Mouse (Mus musculus): ENCODE measurements around the gene Stmn3.

Stmn3 gene

DNA sequence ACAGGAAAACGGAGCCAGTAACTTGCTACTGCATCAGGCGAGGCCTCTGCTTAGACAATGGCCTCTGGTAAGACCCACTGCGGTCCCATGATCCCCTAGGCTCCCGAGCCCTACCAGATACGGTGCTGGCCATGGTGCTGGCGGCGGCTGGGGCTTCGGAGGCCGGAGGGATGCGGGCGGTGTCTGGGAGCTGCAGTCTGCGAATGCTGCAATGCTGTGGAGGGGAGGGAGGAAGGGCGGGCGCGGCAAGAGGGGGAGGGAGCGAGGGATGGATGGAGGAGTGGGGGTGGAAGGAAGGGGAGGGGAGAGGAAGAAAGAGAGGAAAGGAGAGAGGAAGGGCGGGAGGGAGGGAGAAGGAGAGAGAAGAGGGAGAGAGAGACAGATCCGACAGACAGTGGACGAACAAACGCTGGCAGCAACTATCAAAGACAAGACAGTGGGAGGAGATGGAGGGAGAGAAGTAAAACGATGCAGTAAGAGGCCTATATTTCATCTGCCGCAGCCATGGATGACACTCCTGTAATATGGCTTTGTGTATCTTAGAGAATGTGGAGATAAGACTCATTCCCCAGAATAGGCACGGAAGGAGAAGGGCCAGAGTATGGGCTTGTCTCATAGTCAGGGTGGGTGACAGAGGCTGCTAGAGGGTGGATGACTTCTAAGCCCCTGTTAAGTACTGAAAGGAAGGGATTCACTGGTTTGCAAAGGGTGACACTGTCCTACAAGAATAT, at the start of gene Stmn3:
Gene Stmn3 (minus strand): TSS at position 421 of the 731 bp plus-strand sequence.
- peak in 1 of 2 experiments; percentile 27 for DNase-seq (ENCODE audit: low spot score in 2 of 2)

DNA sequence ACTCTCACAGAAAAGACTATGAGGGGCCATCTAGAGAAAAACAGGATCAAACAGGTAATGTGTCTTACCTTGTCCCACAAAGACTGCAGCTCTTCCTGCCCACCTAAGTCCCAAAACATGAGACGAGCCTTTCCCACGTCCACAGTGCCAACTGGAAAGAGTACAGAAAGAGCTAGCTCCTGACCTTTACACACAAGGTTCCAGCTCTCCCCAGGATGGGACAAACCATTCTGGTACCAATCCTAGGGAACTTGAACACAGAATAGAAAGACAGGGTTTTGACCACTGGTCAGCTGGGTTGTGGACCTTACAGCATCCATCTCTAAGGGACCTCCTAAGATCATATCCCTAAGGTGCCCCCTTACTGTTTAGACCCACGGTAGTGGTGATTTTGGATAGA, 49.6 kb upstream of the Stmn3 start:
- no peak for DNase-seq (ENCODE audit: low spot score in 2 of 2)

DNA sequence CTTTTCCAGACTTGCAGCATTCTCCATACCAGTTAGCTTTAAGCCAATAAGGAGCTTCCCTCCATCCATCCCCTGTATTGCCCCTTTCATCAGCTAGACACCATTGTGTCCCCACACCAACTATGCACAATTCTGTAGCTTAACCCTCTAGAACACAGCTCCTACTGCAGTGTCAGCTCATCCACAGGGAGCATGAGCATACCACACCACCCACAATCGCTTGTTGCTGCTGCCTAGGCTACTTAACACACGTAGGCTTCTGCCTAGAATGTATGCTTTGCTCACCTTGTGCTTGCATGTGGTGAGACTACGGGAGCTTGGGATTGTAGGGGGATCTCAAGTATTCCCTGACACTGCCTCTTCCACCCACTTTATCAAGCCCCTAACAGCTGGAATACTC, 42.5 kb upstream of the Stmn3 start:
- DNase-seq (ENCODE audit: low spot score in 2 of 2) = no peak

DNA sequence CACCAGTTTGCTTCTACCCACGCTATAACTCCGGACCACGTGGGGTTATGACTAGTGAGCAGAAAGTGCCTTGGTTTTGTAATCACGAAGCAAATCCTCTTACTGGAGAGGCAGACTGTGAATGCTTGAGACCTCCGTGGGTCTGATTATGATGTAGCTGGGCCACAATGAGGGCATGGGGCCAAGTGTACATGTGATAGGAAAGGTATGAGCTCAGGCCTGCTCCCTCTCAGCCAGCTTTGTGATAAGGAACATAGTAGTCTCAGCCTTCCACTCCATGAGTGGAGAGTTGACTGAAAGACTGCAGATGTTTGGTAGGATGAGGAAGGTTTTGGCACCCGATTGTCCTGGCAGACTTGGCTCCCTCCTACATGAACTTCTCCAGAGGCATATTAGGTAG, 28.5 kb upstream of the Stmn3 start:
- no peak for DNase-seq (ENCODE audit: low spot score in 2 of 2)

DNA sequence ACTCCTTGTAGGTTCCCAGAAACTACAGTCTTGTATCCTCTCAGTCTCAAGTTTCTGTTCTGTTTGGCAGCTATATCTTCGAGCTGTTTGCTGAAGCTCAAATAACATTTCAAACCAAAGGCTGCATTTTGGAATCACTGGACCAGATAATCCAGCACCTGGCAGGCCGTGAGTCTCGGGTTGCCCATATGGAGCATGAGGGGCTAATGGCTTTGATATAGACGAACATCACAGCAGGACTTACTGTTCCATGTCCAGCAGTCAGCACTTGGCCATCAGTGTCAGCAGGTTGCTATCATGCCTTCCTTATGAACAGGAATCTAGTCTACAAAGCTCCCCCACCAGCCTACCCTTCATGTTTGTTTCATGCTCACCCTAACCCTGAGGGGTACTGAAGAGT, 26.1 kb upstream of the Stmn3 start:
- DNase-seq (ENCODE audit: low spot score in 2 of 2) = no peak

DNA sequence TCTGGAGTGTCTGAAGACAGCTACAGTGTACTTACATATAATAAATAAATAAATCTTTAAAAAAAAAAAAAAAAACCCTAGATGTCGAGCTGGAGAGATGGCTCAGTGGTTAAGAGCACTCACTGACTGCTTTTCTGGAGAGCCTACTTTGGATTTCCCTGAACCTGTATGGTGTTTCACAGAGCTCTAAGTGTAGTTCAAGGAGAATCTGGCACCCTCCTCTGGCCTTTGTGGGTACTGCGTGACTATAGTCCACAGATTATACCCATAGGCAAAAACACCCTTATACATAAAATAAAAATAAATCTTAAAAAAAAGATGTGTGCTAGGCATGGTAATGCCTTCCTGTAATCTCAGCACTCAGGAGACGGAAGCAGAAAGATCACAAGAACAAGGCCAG, 19.7 kb upstream of the Stmn3 start:
- peak; percentile 39 to 68 for DNase-seq (ENCODE audit: low spot score in 2 of 2)

DNA sequence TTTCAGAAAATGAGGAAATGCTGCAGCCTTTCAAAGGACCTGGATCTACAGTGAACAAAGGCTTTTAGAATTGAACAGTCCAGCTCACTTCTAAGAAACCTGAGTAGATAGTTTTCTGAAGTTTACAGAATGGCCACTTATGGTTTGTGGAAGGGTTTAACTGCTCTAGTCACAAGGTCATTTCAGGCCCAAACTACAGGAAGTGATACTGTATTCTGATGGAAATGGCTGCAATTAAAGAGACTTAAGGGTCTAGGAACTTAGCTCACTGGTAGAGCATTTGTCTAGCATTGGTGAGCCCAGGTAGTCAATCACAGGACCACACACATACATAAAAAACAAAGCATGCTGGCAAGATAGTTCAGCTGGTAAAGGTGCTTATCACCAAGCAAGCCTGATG, 18.2 kb upstream of the Stmn3 start:
- no peak for DNase-seq (ENCODE audit: low spot score in 2 of 2)

DNA sequence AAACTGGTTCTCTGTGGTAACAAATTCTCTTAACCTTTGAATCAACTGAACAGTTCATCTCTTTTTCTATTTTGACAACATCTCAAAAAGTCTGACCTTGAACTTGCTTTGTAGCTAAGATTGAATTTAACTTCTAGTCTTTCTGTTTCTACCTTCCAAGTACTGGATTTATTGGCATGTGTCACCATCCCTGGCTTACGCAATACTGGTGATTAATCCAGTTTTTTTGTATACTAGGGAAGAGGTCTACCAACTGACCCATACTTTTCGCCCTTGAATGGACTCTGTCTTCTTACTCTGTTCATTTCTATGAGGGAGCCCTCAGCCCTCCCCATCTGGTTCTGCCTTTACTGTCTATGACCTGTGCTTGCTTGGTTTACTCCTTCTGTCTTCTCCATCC, 11.8 kb upstream of the Stmn3 start:
- DNase-seq (ENCODE audit: low spot score in 2 of 2) = no peak

DNA sequence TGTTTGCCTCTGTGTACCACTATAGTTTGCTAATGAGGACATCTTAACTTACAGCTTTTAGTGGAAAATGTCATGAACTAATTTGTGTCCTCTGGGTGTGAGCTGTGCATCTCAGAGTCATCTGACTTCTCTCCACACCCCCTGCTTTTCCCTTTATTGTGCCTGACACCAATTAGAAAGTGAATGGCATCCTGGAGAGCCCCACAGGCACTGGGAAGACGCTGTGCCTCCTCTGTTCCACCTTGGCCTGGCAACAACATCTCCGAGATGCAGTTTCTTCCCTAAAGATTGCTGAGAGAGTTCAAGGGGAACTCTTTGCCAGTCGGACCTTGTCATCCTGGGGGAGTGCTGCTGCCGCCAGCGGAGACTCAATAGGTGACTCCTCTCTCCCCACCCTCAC, 7.8 kb upstream of the Stmn3 start:
- DNase-seq (ENCODE audit: low spot score in 2 of 2) = no peak

DNA sequence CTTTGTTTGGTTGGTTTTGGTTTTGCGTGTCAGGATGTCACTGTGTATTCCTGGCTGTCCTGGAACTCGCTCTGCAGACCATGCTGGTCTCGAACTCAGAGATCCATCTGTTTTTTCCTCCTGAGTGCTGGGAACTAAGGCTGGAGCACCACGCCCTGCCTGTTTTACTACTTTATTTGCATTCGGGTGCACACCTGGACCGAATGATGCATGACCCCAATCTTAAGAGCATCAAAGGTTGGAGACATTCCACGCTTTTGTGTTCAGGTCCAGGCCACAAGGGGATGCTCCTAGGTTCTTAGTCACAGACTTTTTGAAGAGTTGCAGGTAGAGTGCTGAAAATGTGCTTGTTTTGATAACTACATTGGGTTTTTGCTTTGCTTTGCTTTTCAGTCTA, 5.8 kb upstream of the Stmn3 start:
- no peak for DNase-seq (ENCODE audit: low spot score in 2 of 2)

DNA sequence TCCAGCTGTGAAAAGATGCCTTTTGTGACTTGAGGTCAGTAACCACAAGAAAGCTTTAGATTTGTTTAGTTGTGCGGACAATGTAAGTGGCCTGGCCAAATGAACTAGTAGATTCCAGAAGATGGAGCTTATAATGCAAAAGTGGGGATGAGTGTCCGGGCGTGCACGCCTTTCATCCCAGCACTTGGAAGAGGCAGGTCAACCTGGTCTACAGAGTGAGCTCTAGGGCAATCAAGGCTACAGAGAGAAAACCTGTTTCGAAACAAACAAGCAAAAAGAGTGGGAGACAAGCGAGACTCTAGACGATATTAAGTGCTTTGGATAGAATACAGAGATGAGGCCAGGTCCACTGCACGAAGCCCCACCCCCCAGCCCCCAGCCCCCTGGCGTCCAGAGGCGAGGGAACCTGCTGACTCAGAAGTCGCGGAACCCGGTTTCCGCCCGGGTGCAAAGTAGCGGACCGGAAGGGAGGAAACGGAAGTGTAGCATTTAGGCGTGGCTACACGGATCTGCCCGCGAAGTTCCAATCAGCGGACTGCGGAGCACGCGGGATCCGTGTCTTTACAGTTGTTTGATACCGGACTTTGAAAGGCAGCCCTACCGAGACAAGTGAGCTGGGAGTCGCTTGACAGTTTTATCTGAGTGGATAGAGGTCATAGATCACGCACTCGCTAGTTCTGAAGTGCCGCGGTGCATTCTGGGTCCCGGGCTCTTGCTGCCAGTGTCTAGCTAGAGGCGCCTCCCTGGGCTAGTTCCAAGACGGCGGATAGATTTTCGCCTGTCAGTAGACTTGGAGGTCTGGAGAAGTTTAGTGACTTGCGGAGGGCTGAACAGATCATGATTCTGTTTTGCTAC, 5.2 kb upstream of the Stmn3 start, which contains the start of gene Rtel1:
Gene Rtel1 (plus strand): TSS at position 492 of the 855 bp plus-strand sequence.
- DNase-seq (ENCODE audit: low spot score in 2 of 2) = peak; percentile 78 to 81

DNA sequence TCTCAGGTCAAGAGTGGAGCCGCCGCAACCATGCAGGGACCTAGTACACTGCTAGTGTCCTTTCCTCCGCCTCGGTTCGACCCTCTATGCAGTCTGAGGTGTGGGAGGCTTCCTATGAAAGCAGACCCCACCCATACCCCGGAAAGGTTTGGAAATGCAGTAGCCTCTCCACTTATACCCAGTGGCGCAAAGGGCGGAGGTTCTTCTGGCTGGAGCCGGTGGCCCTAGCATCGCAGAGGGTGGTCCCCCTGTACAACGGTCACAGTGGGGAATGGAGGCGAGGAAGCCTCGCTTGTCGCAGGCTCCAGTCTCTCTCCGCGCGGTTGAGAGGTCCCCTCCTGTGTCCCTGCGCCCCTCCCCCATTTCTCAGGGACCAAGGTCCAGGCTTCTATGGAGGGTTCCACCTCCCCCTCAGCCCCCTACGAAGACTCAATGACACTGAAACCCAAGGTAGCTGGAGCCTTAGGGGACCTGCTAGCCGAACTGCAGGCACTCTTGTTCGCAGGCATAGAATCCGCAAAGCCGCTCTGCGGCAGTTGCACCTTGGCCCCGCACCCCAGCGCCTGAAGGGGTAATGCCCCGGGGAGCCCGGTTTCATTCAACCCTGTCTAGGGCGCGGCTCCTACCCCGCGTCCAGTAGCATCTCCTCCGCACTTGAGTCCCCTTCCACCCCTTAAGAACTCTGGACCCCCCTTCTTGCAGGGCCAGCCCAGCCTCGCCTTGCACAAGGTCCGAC, 788 bp downstream of the Stmn3 start:
- no peak for DNase-seq (ENCODE audit: low spot score in 2 of 2)

DNA sequence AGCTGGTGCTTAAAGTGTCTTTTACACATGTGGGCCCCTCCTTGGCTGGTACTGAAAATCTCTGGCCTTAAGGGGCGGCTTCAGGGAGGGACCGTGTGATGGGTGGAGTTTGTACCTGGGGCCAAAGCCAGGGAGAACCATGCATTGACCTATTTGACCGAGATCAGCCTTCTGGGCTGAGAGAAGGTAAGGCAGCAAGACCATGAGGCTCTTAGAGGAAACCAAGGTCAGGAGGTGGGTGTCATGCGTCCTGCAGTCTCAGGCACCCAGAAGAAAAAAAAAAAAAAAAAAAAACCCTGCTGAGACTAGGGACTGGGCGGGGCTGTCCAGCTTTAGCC, 1.3 kb downstream of the Stmn3 start:
- no peak for DNase-seq (ENCODE audit: low spot score in 2 of 2)

DNA sequence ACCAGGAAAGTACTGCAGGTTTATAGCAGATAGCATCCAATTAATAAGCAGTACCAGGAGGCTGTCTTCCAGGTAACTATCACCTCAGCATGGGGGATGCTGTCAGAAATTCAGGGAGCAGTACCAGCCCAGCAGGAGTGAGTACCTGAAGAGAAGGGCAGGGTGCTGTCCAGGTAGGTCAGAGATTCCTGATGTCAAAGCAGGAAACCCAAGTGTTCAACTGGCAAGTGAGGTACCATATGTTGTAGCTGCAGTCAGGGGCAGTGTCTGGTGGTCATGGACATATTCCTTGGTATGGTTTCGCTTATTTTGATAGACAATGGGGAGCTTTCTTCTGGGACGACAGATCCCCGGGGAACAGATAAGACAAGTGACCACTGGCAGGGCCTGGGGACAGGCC, 1.9 kb downstream of the Stmn3 start:
- DNase-seq (ENCODE audit: low spot score in 2 of 2) = no peak

DNA sequence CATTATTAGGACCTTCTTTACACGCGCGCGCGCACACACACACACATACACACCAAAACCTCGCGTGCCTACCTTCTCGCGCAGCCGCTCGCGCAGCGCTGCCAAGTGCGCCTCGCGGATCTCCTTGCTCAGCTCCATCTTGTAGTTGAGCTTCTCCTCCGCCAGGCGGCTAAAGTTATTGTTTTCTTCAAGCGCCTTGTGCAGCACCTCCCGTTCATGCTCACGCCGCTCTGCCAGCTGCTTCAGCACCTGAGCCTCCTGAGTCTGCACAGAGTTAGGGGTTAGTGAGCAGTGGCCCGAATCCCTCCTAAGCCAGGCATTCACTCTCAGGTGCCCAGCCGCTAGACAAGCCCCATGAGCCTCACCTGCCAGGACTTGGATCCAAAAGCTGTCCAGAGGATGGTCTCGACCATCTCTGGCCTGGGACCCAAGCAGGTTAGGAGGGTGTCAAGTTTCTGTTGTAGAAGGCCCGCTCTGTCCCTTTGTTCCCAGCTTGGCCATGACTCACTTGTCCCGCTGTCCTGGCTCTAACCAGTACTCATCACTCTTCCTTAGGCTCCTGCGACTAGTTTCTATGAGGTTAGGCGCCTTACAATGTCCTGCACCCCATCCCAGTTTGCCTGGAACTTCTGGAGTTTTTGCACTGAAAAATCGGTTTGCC, 7.0 kb downstream of the Stmn3 start:
- peak in 1 of 2 experiments; percentile 20 for DNase-seq (ENCODE audit: low spot score in 2 of 2)

DNA sequence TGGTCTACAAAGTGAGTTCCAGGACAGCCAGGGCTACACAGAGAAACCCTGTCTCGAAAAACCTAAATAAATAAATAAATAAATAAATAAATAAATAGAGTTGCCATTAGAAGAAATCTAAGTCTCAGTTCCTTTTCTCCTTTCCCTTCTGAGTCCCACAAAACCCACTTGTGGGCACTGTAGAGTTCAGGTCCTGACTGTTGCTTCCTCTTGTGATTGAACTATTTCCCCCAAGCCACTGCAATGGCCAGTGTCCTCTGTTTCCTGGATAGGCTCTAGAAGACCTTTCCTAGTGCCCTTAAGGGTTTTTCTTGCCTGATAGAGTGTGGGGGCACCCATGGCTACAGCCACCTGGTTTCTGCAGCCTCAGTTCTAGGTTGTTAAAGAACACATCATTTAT, 9.4 kb downstream of the Stmn3 start:
- no peak for DNase-seq (ENCODE audit: low spot score in 2 of 2)

DNA sequence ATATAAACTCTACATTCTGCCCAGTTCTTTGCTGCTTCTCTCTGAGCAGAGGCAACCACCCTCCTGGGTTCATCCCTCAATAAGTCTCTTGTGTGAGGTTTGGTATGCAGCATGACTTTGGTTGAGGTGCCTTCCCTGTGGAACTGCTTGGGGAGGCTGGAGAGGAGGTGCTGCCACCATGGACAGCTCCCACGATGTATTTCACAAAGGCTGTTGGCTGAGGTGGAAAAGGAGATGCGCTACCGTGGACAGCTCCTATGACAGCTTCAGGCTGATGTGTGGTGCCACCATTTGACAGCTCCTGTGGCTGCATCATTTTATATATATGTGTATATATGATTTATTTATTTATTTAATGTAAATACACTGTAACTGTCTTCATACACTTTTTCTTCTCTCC, 12.3 kb downstream of the Stmn3 start:
- DNase-seq (ENCODE audit: low spot score in 2 of 2) = no peak

DNA sequence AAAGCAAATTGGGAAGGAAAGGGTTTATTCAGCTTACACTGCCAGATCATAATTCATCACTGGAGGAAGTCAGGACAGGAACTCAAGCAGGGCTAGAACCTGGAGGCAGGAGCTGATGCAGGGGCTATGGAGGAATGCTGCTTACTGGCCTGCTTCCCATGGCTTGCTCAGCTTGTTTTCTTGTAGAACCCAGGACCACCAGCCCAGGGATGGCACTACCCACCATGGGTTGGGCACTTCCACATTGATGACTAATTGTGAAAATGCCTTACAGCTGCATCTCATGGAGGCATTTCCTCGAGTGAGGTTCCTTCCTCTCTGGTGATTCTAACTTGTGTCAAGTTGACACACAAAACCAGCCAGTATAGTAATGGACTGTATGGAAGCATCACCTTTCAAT, 23.4 kb downstream of the Stmn3 start:
- no peak for DNase-seq (ENCODE audit: low spot score in 2 of 2)

DNA sequence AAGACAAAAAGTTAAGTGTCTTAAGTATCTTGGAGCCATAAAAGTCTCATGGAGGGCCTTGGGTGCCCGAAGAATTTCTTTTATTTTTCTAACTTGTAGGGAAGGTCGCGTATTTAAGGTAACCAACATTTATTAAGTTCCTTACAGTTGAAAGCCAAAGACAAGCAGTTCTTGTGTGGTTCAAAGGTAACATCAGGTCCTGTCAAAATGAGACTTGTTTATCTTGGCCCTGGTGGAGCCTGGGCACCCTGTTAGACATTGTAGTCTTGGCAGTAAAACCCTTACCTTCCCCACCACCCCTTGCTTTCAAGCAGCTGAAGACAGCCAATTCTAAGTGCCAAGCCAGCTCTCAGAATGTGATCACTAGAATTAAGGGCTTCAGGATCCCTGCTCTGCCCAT, 25.6 kb downstream of the Stmn3 start:
- no peak for DNase-seq (ENCODE audit: low spot score in 2 of 2)

DNA sequence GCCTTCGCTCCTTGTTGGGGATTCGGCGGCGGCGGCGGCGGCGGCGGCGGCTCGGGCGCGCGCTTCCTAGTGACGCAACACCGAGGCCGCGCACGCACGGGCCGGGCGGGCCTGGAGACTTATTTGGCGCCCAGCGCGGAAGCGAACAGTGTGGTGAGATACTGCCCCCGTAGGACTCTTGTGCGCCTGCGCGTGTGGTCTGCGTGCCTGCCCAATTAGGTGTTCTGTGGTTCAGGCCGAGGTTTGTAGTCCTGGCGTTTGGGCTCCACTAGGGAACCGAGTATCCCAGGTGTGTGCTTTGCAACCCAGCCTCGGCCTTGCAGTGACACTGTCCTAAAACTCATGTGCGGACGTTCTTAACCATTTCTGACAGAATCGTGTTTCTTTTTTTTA, 26.3 kb downstream of the Stmn3 start, which contains the start of gene Gmeb2:
Gene Gmeb2 (minus strand): TSS at position 78 of the 393 bp plus-strand sequence.
- peak; percentile 79 to 93 for DNase-seq (ENCODE audit: low spot score in 2 of 2)

DNA sequence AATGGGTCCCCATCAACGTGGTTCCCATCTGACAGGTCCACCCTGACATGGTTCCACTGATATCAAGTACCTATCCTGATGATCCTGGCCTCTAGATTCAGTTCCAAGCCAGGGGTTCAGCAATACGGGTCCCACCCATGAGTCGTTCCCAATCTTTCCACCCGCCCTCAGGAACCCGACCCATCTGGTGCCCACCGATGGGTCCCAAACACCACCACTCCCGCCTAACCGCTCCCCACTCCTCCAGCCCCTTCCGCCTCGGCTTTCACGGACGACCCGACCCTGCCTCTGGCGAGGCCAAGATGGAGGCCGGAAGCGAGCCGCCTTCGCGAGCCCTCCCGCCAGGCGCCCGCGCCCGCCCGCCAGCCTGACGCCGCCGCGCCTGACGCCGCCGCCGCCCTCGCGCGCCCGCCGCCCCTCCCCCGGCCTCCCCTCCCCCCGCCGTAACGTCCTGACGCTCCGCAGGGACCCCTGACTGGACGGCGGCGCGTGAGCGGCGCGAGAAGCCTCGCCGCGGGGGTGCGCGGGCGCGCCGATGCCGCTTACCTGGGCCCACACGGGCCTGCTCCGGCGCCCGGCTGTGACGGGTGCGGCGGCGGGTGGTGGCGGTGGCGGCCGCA, 26.9 kb downstream of the Stmn3 start:
- peak; percentile 68 to 83 for DNase-seq (ENCODE audit: low spot score in 2 of 2)

All from urinary bladder, postnatal 36 days (tissue).